Mouse (Mus musculus): Measurements from ENCODE around the gene Arl5a. TPM values are rescaled to one million over a fixed set of nuclear protein-coding genes. Genes with fewer than 3 reads are reported as not detected.

The Arl5a gene
- polyA plus RNA-seq, 1 experiment from 2014 or later, result 37.6 TPM

DNA sequence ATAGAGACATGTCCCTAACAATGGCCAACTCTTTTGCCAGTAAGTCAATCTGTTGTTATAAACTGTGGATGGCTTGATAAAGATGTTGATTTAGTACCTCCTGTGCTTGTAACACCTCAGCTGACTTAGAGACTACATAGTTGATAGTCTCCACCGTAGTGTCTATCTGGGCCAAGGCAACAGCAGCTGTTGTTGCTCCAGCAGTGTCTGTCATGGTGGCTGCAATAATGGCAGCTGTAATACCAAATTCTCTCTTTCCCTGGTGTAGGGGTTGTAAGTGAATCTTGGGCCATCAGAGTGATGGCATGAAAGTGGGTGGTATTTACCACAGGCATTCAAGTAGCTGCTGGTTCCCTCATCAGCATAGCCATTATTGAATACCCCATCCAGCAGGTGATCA lies 73.7 kb downstream of the Arl5a start:
- H3K4me2 ChIP-seq, result no peak overlapping the region
- H3K27me3 ChIP-seq (replicated peaks), result no peaks in the 10 kb centered on the region
- no peaks in the 10 kb centered on the region for H3K4me1 ChIP-seq
- ATAC-seq (ENCODE audit: low FRiP score), result no peak
- H3K9ac ChIP-seq (replicated peaks), result no peak overlapping the region
- no peak overlapping the region for H3K27ac ChIP-seq (replicated peaks)
- no peak overlapping the region for H3K4me3 ChIP-seq (replicated peaks)
- no peaks in the 10 kb centered on the region for H3K9me3 ChIP-seq (replicated peaks)
- no peaks in the 10 kb centered on the region for H3K36me3 ChIP-seq
- WGBS, result 91% methylated on average over 1 of the region's 1 CpGs

Other genes starting within 250 kb of the Arl5a start
- 10.7 and 12.4 TPM in 2 replicates for gene Neb, start 46.4 kb downstream of the Arl5a start, polyA plus RNA-seq (2015; fragmentation: Nextera tagmentation; extraction: Ambion mirVana)